Mouse (Mus musculus): Measurements from ENCODE around the gene Cdh5.

DNA sequence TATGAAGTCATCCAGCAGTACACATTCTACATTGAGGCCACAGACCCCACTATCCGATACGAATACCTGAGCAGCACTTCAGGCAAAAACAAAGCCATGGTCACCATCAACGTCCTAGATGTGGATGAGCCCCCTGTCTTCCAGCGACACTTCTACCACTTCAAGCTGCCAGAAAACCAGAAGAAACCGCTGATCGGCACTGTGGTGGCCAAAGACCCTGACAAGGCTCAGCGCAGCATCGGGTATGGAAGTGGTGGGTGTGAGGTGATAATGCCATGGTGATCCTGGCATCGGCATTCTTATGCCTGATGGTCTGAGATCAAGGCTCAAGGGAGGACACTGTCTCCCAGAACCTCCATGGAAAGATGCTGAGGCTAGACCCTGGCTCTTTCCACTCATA lies 29.5 kb downstream of the Cdh5 start:
- TF ChIP-seq CTCF (IDR thresholded peaks at IDR 0.05; ENCODE audit: control insufficient read depth, insufficient read depth, insufficient replicate concordance, low read depth, low read length) (no peak), POLR2A (IDR thresholded peaks at IDR 0.05; ENCODE audit: control insufficient read depth, low read depth, low read length) (no peak)

All from testis, adult 2 months (tissue).